Mouse (Mus musculus) lung, postnatal 0 days (tissue): ENCODE measurements around the gene Prkca.

Experiments used
- CTCF ChIP-seq: IDR thresholded peaks from 2 replicates; pipeline ENCODE4 v1.5.1; 2016; ENCODE audit warnings: antibody characterized with exemption, mild to moderate bottlenecking
- EP300 ChIP-seq: IDR thresholded peaks from 2 replicates; pipeline ENCODE4 v1.6.1; 2016; ENCODE audit warnings: antibody characterized with exemption, mild to moderate bottlenecking, control low read depth

GRCm38 (mm10) chr11:107979497-107980174, 364.1 kb downstream of the Prkca start:
- TF ChIP-seq CTCF (no peak), EP300 (no peak)
